Mouse (Mus musculus) neutrophil, adult 59 days (primary cell): ENCODE measurements around the gene Olfr1263. TPM values are rescaled to one million over a fixed set of nuclear protein-coding genes. Genes with fewer than 3 reads are reported as not detected.

Source experiments
- total RNA-seq, 2 experiments: library from RNA; stranded (reverse); gene quantifications; 1 replicate in 1 of 2; 2 replicates in 1 of 2; pipeline ENCODE4 v1.2.4; 2023

Olfr1263 gene
- not detected for total RNA-seq

GRCm38 (mm10) chr2:90011831-90012230 lies at the start of gene Olfr1263:
Olfr1263 (plus strand) TSS chr2:90012131.

GRCm38 (mm10) chr2:89974184-89974583 lies 37.7 kb upstream of the Olfr1263 start, which contains the start of gene Olfr1260:
Olfr1260 (plus strand) TSS chr2:89974340.

GRCm38 (mm10) chr2:89990921-89991320 lies 21.0 kb upstream of the Olfr1263 start, which contains the start of gene Olfr1261:
Olfr1261 (plus strand) TSS chr2:89991221.

GRCm38 (mm10) chr2:89999845-90000244 lies 12.1 kb upstream of the Olfr1263 start, which contains the start of gene Olfr1262:
Olfr1262 (plus strand) TSS chr2:90000145.

GRCm38 (mm10) chr2:90025477-90025876 lies 13.5 kb downstream of the Olfr1263 start, which contains the start of gene Olfr1264:
Olfr1264 (minus strand) TSS chr2:90025577.

GRCm38 (mm10) chr2:90035037-90035436 lies 23.1 kb downstream of the Olfr1263 start, which contains the start of gene Olfr1265:
Olfr1265 (plus strand) TSS chr2:90035337.

GRCm38 (mm10) chr2:90063494-90063893 lies 51.6 kb downstream of the Olfr1263 start, which contains the start of gene Olfr140:
Olfr140 (minus strand) TSS chr2:90063594.

Other genes starting within 250 kb of the Olfr1263 start
- gene Olfr1254, start 218.5 kb upstream of the Olfr1263 start, total RNA-seq = not detected
- not detected for gene Olfr1255, start 200.1 kb upstream of the Olfr1263 start, total RNA-seq
- not detected for gene Olfr1256, start 170.6 kb upstream of the Olfr1263 start, total RNA-seq
- not detected for gene Olfr48, start 163.9 kb upstream of the Olfr1263 start, total RNA-seq
- not detected for gene Olfr1257, start 133.7 kb upstream of the Olfr1263 start, total RNA-seq
- gene Olfr1258, start 84.8 kb upstream of the Olfr1263 start, total RNA-seq = not detected
- gene Olfr1259, start 63.5 kb upstream of the Olfr1263 start, total RNA-seq = not detected
- gene Olfr1260, start 37.8 kb upstream of the Olfr1263 start, total RNA-seq = not detected
- not detected for gene Olfr1261, start 20.9 kb upstream of the Olfr1263 start, total RNA-seq
- gene Olfr1262, start 12.0 kb upstream of the Olfr1263 start, total RNA-seq = not detected
- gene Olfr1264, start 13.4 kb downstream of the Olfr1263 start, total RNA-seq = not detected
- gene Olfr1265, start 23.2 kb downstream of the Olfr1263 start, total RNA-seq = not detected
- gene Olfr140, start 51.5 kb downstream of the Olfr1263 start, total RNA-seq = not detected
- gene Olfr1269, start 109.3 kb downstream of the Olfr1263 start, total RNA-seq = not detected
- gene Olfr32, start 130.2 kb downstream of the Olfr1263 start, total RNA-seq = not detected
- gene Olfr1270, start 141.0 kb downstream of the Olfr1263 start, total RNA-seq = not detected
- gene Olfr1506, start 212.4 kb downstream of the Olfr1263 start, total RNA-seq = under 1 TPM in 1 of 2 experiments, not detected in 1; 0.22 TPM
- not detected for gene Olfr142, start 245.5 kb downstream of the Olfr1263 start, total RNA-seq